Mouse (Mus musculus): Measurements from ENCODE around the gene Ranbp10.

GRCm38 (mm10) chr8:105754688-105755087 lies 72.5 kb downstream of the Ranbp10 start:
- TF ChIP-seq CTCF (IDR thresholded peaks at IDR 0.05; ENCODE audit: low read depth) (no peak), EP300 (IDR thresholded peaks at IDR 0.05; ENCODE audit: low read depth) (no peak)
